Mouse (Mus musculus) hindbrain, embryonic 14.5 days (tissue): ENCODE results near the gene Dctn2. TPM values are rescaled to one million over a fixed set of nuclear protein-coding genes. Genes with fewer than 3 reads are reported as not detected.

Source experiments
- ATAC-seq: fragments of 200-750 bp; cut with Nextera tagmentation; 2 replicates; pipeline ENCODE4 v1.8.0; 2017; ENCODE audit warnings: moderate number of reproducible peaks, mild to moderate bottlenecking, moderate TSS enrichment, moderate library complexity; ENCODE audit not compliant: low FRiP score
- DNase-seq: peaks from one replicate; pipeline ENCODE4 v3.0.0-alpha.2; 2015; ENCODE audit warnings: low spot score
- H3K27ac ChIP-seq: fragments of 300-500 bp; sonication (generic); 2 replicates; pipeline ENCODE4 v1.5.1; 2014; ENCODE audit warnings: mild to moderate bottlenecking, moderate library complexity
- H3K27me3 ChIP-seq: fragments of 300-500 bp; sonication (generic); 2 replicates; pipeline ENCODE4 v1.6.1; 2014; ENCODE audit warnings: mild to moderate bottlenecking, low read length, mixed read lengths; ENCODE audit not compliant: control insufficient read depth, insufficient read depth
- H3K36me3 ChIP-seq: fragments of 300-500 bp; sonication (generic); replicated peaks from 2 replicates; pipeline ENCODE4 v1.6.1; 2014; ENCODE audit not compliant: control insufficient read depth, insufficient read depth
- H3K4me1 ChIP-seq: fragments of 300-500 bp; sonication (generic); replicated peaks from 2 replicates; pipeline ENCODE4 v1.6.1; 2014; ENCODE audit warnings: antibody characterized with exemption, low read length, mixed read lengths; ENCODE audit not compliant: control insufficient read depth, insufficient read depth
- H3K4me2 ChIP-seq: fragments of 300-500 bp; sonication (generic); replicated peaks from 2 replicates; pipeline ENCODE4 v1.6.1; 2014; ENCODE audit warnings: mild to moderate bottlenecking, moderate library complexity
- H3K4me3 ChIP-seq: fragments of 300-500 bp; sonication (generic); replicated peaks from 2 replicates; pipeline ENCODE4 v1.5.1; 2014; ENCODE audit warnings: mild to moderate bottlenecking, low read length
- H3K9ac ChIP-seq: fragments of 300-500 bp; sonication (generic); 2 replicates; pipeline ENCODE4 v1.6.1; 2014
- H3K9me3 ChIP-seq: fragments of 300-500 bp; sonication (generic); 2 replicates; pipeline ENCODE4 v1.6.1; 2016; ENCODE audit warnings: low read length; ENCODE audit not compliant: control insufficient read depth
- WGBS: fragments of 180-500 bp; shearing (Covaris S2); extraction: QIAGEN DNeasy Blood & Tissue Kit; methylation state at CpG from one replicate; pipeline ENCODE4 v1.1.7; 2014; 5-methylcytosine and 5-hydroxymethylcytosine counted together
- polyA plus RNA-seq: library from polyadenylated mRNA; unstranded; fragments of >200 nt; fragmentation: Nextera tagmentation; extraction: Ambion mirVana; gene quantifications from 2 replicates; pipeline ENCODE4 v1.2.1, GENCODE M21; 2014

Gene Dctn2
- polyA plus RNA-seq, 1 experiment from 2014 or later = 281 TPM

- Histone ChIP-seq H3K4me1 (no peaks in the 10 kb centered on the region), H3K27ac (no peak overlapping the region), H3K4me2 (no peak overlapping the region), H3K27me3 (no peaks in the 10 kb centered on the region), H3K36me3 (peaks cover 79% of the 10 kb centered on the region), H3K9ac (no peak overlapping the region), H3K9me3 (no peaks in the 10 kb centered on the region), H3K4me3 (no peak overlapping the region)
- no peak for DNase-seq
- no peak for ATAC-seq
- WGBS = 90% methylated on average over 12 of the region's 12 CpGs
Observed at GRCm38 (mm10) chr10:127230693-127231092, 35.5 kb upstream of the Dctn2 start.

GRCm38 (mm10) chr10:127231741-127232140 is 34.4 kb upstream of the Dctn2 start:
- H3K4me2 ChIP-seq = no peak overlapping the region
- WGBS = 84% methylated on average over 14 of the region's 14 CpGs
- no peak for ATAC-seq

GRCm38 (mm10) chr10:127233141-127233540 is 33.0 kb upstream of the Dctn2 start:
- ATAC-seq (no peak), DNase-seq (no peak)
- no peak overlapping the region for H3K9ac ChIP-seq
- no peak overlapping the region for H3K4me2 ChIP-seq
- H3K27me3 ChIP-seq = no peaks in the 10 kb centered on the region
- H3K9me3 ChIP-seq = no peaks in the 10 kb centered on the region
- no peak overlapping the region for H3K4me3 ChIP-seq
- no peaks in the 10 kb centered on the region for H3K4me1 ChIP-seq
- WGBS = 87% methylated on average over 9 of the region's 9 CpGs
- H3K36me3 ChIP-seq = peaks cover 92% of the 10 kb centered on the region
- no peak overlapping the region for H3K27ac ChIP-seq

More at GRCm38 (mm10) chr10:127231741-127232140, 34.4 kb upstream of the Dctn2 start:
- no peaks in the 10 kb centered on the region for H3K4me1 ChIP-seq
- H3K9ac ChIP-seq = no peak overlapping the region
- H3K9me3 ChIP-seq = no peaks in the 10 kb centered on the region
- no peak for DNase-seq
- H3K4me3 ChIP-seq = no peak overlapping the region
- H3K27ac ChIP-seq = no peak overlapping the region
- H3K36me3 ChIP-seq = peaks cover 90% of the 10 kb centered on the region
- H3K27me3 ChIP-seq = no peaks in the 10 kb centered on the region

- ATAC-seq (no peak), DNase-seq (no peak)
- 37% methylated on average over 9 of the region's 9 CpGs for WGBS
- peaks cover 92% of the 10 kb centered on the region for H3K36me3 ChIP-seq
- H3K9ac ChIP-seq = no peak overlapping the region
- H3K4me1 ChIP-seq = no peaks in the 10 kb centered on the region
- no peaks in the 10 kb centered on the region for H3K27me3 ChIP-seq
- H3K4me3 ChIP-seq = no peak overlapping the region
- no peak overlapping the region for H3K27ac ChIP-seq
- H3K9me3 ChIP-seq = no peaks in the 10 kb centered on the region
- no peak overlapping the region for H3K4me2 ChIP-seq
Observed at GRCm38 (mm10) chr10:127236541-127236940, 29.6 kb upstream of the Dctn2 start.

GRCm38 (mm10) chr10:127238241-127238824 is 27.8 kb upstream of the Dctn2 start:
- Histone ChIP-seq H3K4me3 (no peak overlapping the region), H3K4me2 (no peak overlapping the region), H3K9ac (no peak overlapping the region), H3K27me3 (no peaks in the 10 kb centered on the region), H3K36me3 (peaks cover 92% of the 10 kb centered on the region), H3K9me3 (no peaks in the 10 kb centered on the region), H3K4me1 (no peaks in the 10 kb centered on the region), H3K27ac (no peak overlapping the region)
- ATAC-seq (no peak), DNase-seq (no peak)
- 68% methylated on average over 18 of the region's 18 CpGs for WGBS

- Histone ChIP-seq H3K36me3 (peaks cover 65% of the 10 kb centered on the region), H3K4me3 (no peak overlapping the region), H3K4me1 (0 out of 2 replicates have a peak, but pooled peaks cover 3% of the 10 kb centered on the region), H3K9ac (no peak overlapping the region), H3K27me3 (no peaks in the 10 kb centered on the region), H3K4me2 (no peak overlapping the region), H3K27ac (no peak overlapping the region), H3K9me3 (no peaks in the 10 kb centered on the region)
- ATAC-seq (no peak), DNase-seq (no peak)
- WGBS = 90% methylated on average over 5 of the region's 5 CpGs
Observed at GRCm38 (mm10) chr10:127250810-127251209, 15.4 kb upstream of the Dctn2 start.

GRCm38 (mm10) chr10:127255625-127256345 is 10.4 kb upstream of the Dctn2 start:
- Histone ChIP-seq H3K36me3 (peaks cover 45% of the 10 kb centered on the region), H3K4me1 (peaks cover 26% of the 10 kb centered on the region), H3K27ac (0 out of 2 replicates have a peak overlapping the region, but pooled peaks have one; percentile 26), H3K9ac (no peak overlapping the region), H3K4me2 (peak overlapping the region; percentile 12; the same call in 1 of the 2 replicates), H3K27me3 (no peaks in the 10 kb centered on the region), H3K9me3 (no peaks in the 10 kb centered on the region), H3K4me3 (no peak overlapping the region)
- ATAC-seq = peak; percentile 47; the same call in 1 of the 2 replicates
- WGBS = 25% methylated on average over 14 of the region's 14 CpGs
- DNase-seq = peak; percentile 56

GRCm38 (mm10) chr10:127257790-127258189 is 8.4 kb upstream of the Dctn2 start:
- Histone ChIP-seq H3K4me2 (0 out of 2 replicates have a peak overlapping the region, but pooled peaks have one; percentile 74), H3K36me3 (peaks cover 29% of the 10 kb centered on the region), H3K27ac (no peak overlapping the region), H3K4me1 (peaks cover 37% of the 10 kb centered on the region), H3K9ac (no peak overlapping the region), H3K27me3 (no peaks in the 10 kb centered on the region), H3K4me3 (no peak overlapping the region), H3K9me3 (no peaks in the 10 kb centered on the region)
- 86% methylated on average over 6 of the region's 6 CpGs for WGBS
- ATAC-seq = no peak
- no peak for DNase-seq

- no peak for ATAC-seq
- Histone ChIP-seq H3K27ac (no peak overlapping the region), H3K9ac (0 out of 2 replicates have a peak overlapping the region, but pooled peaks have one; percentile 35), H3K4me1 (peaks cover 37% of the 10 kb centered on the region), H3K9me3 (no peaks in the 10 kb centered on the region), H3K27me3 (no peaks in the 10 kb centered on the region), H3K36me3 (peaks cover 29% of the 10 kb centered on the region), H3K4me3 (0 out of 2 replicates have a peak overlapping the region, but pooled peaks have one; percentile 5), H3K4me2 (peak overlapping the region; percentile 74)
- no peak for DNase-seq
- 80% methylated on average over 8 of the region's 8 CpGs for WGBS
Observed at GRCm38 (mm10) chr10:127258489-127258888, 7.7 kb upstream of the Dctn2 start.
